Mouse (Mus musculus) adrenal gland, postnatal 14 days (tissue): ENCODE results near the gene Slc26a10. TPM values are rescaled to one million over a fixed set of nuclear protein-coding genes. Genes with fewer than 3 reads are reported as not detected.

ENCODE experiments used
- DNase-seq: peaks from one replicate; pipeline ENCODE4 v3.0.0; 2021; ENCODE audit warnings: mixed read lengths
- long read RNA-seq, 2 experiments: library from polyadenylated mRNA; stranded (forward); transcript quantifications; one replicate each; pipeline ENCODE4 v2.0.0; 2021
- total RNA-seq: library from RNA; stranded (reverse); gene quantifications from 2 replicates; pipeline ENCODE4 v1.2.3, GENCODE M21; 2021

Gene Slc26a10
- total RNA-seq, result 10.4 and 10.8 TPM in 2 replicates
- long read RNA-seq, experiment 1, partial matches to known transcripts, result 0 of 3 reads
- long read RNA-seq, experiment 1, other reads (novel, unspliced or antisense), result 3 of 3 reads
- long read RNA-seq, experiment 2, result 0 reads

GRCm38 (mm10) chr10:127179871-127180694, at the start of gene Slc26a10:
Slc26a10 (minus strand) TSS chr10:127180645.
- DNase-seq, result no peak

- peak; percentile 59 for DNase-seq
Measured at GRCm38 (mm10) chr10:127228897-127229296, 48.5 kb upstream of the Slc26a10 start.

- DNase-seq, result no peak
Measured at GRCm38 (mm10) chr10:127227163-127227562, 46.7 kb upstream of the Slc26a10 start.

GRCm38 (mm10) chr10:127226318-127226895, 46.0 kb upstream of the Slc26a10 start:
- peak; percentile 73 for DNase-seq

- DNase-seq, result no peak
Measured at GRCm38 (mm10) chr10:127225732-127226131, 45.3 kb upstream of the Slc26a10 start.

- no peak for DNase-seq
Measured at GRCm38 (mm10) chr10:127225213-127225612, 44.8 kb upstream of the Slc26a10 start.

GRCm38 (mm10) chr10:127218339-127218738, 37.9 kb upstream of the Slc26a10 start:
- no peak for DNase-seq

GRCm38 (mm10) chr10:127217177-127217576, 36.7 kb upstream of the Slc26a10 start:
- no peak for DNase-seq

GRCm38 (mm10) chr10:127216456-127216855, 36.0 kb upstream of the Slc26a10 start:
- no peak for DNase-seq

- DNase-seq, result no peak
Measured at GRCm38 (mm10) chr10:127214422-127214803, 34.0 kb upstream of the Slc26a10 start.

- no peak for DNase-seq
Measured at GRCm38 (mm10) chr10:127213704-127214421, 33.4 kb upstream of the Slc26a10 start.

- DNase-seq, result no peak
Measured at GRCm38 (mm10) chr10:127213272-127213671, 32.8 kb upstream of the Slc26a10 start.

- peak; percentile 96 for DNase-seq
Measured at GRCm38 (mm10) chr10:127211414-127211854, 31.0 kb upstream of the Slc26a10 start, which contains the start of gene Pip4k2c. Pip4k2c (minus strand) TSS chr10:127211585.

GRCm38 (mm10) chr10:127210961-127211405, 30.5 kb upstream of the Slc26a10 start:
- DNase-seq, result peak; percentile 61

GRCm38 (mm10) chr10:127209928-127210570, 29.6 kb upstream of the Slc26a10 start:
- no peak for DNase-seq

GRCm38 (mm10) chr10:127208921-127209320, 28.5 kb upstream of the Slc26a10 start:
- no peak for DNase-seq

- DNase-seq, result no peak
Measured at GRCm38 (mm10) chr10:127205373-127205772, 24.9 kb upstream of the Slc26a10 start.

GRCm38 (mm10) chr10:127204589-127204988, 24.1 kb upstream of the Slc26a10 start:
- DNase-seq, result no peak

GRCm38 (mm10) chr10:127203106-127203505, 22.7 kb upstream of the Slc26a10 start:
- DNase-seq, result no peak

GRCm38 (mm10) chr10:127200279-127200678, 19.8 kb upstream of the Slc26a10 start:
- DNase-seq, result no peak

- DNase-seq, result no peak
Measured at GRCm38 (mm10) chr10:127199474-127199873, 19.0 kb upstream of the Slc26a10 start.

GRCm38 (mm10) chr10:127199068-127199467, 18.6 kb upstream of the Slc26a10 start:
- no peak for DNase-seq
